Mouse (Mus musculus): ENCODE results near the gene Il10. TPM values are rescaled to one million over a fixed set of nuclear protein-coding genes. Genes with fewer than 3 reads are reported as not detected.
"Not testable (repeated sequence)": the region's sequence is repeated elsewhere in the genome, so short reads cannot be mapped to it uniquely, and the experiment has no call there.

Il10 gene
- total RNA-seq, 2 experiments from 2014 or later, result not detected

- DNase-seq, result no peak
Observed at GRCm38 (mm10) chr1:131013926-131014325, 5.7 kb upstream of the Il10 start.

GRCm38 (mm10) chr1:131015281-131015680 lies 4.4 kb upstream of the Il10 start:
- intact Hi-C loops (cut with DNase I; ENCODE audit: low total_unique reads), result no loop called here
- DNase-seq, result no peak

More at GRCm38 (mm10) chr1:131013926-131014325, 5.7 kb upstream of the Il10 start:
- intact Hi-C loops (cut with DNase I; ENCODE audit: low total_unique reads), result no loop called here

DNA sequence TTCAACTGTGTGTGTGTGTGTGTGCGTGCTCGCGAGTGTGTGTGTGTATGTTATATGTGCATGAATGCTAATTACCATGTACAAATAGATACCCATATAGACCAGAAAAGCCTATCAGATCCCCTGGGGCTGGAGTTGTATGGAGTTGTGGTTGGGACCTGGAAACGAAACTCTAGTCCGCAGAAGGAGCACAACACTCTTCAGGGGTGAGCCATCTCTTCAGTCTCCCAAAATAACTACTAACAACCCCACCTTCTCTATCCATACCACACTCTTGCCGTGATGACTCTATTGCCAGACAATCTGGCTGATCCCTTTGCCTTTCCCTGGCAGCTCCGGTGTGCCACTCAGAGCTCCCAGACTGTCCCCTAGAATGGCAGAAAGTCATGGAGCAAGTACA lies 3.8 kb upstream of the Il10 start:
- no peak for DNase-seq
- intact Hi-C loops (cut with DNase I; ENCODE audit: low total_unique reads), result no loop called here

- no peak for DNase-seq
- intact Hi-C loops (cut with DNase I; ENCODE audit: low total_unique reads), result no loop called here
Observed at GRCm38 (mm10) chr1:131020425-131021310, 1.0 kb downstream of the Il10 start.

DNA sequence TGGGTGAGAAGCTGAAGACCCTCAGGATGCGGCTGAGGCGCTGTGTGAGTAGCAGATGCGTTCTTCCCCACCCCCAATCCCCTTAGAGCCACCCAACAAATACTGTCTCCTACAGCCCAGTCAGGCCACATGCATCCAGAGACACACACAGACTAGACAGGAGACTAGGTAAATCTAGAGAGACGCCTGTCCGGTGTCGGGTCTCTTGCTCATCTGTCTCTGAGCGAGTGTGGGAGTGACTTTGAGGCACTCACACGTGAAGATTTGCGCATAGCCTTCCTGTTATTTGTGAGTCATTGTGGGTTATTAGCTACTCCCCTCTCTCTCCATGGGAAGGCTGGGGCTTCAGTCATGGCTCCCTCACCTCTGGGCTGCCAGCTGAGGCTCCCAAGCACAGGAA lies 1.8 kb downstream of the Il10 start:
- intact Hi-C loops (cut with DNase I; ENCODE audit: low total_unique reads), result no loop called here
- DNase-seq, result no peak

GRCm38 (mm10) chr1:131021900-131022590 lies 2.4 kb downstream of the Il10 start:
- no peak for DNase-seq
- intact Hi-C loops (cut with DNase I; ENCODE audit: low total_unique reads), result no loop called here

GRCm38 (mm10) chr1:131022591-131023249 lies 3.1 kb downstream of the Il10 start:
- intact Hi-C loops (cut with DNase I; ENCODE audit: low total_unique reads), result no loop called here
- no peak for DNase-seq

DNA sequence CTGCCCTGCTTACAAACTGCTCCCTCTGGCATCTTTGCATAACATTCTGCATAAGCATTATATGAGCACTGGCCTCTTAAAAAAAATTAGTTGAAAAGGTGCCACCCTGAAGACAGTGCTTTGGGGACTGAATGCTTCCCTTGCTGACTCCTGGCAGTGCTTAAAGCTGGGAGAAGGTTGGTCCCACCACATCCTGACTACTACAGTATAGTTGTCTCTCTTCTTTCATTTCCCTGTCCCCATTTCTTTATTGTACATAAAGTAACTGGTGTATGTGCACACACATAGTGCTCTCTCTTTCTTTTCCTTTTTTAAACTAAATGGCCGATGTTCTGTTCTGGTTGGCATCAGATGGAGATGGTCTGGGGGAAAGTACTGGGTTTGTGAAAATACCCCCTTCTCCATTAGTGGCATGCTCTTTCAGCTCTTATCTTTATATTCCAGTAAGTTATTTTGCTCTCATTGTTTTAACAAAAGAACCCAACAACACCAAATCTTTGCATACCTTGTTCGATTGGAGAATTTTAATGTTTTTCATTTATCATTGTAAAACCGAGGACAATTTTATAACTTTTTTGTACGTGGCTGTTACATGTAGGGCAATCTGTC lies 3.7 kb downstream of the Il10 start:
- intact Hi-C loops (cut with DNase I; ENCODE audit: low total_unique reads), result not testable (repeated sequence)

DNA sequence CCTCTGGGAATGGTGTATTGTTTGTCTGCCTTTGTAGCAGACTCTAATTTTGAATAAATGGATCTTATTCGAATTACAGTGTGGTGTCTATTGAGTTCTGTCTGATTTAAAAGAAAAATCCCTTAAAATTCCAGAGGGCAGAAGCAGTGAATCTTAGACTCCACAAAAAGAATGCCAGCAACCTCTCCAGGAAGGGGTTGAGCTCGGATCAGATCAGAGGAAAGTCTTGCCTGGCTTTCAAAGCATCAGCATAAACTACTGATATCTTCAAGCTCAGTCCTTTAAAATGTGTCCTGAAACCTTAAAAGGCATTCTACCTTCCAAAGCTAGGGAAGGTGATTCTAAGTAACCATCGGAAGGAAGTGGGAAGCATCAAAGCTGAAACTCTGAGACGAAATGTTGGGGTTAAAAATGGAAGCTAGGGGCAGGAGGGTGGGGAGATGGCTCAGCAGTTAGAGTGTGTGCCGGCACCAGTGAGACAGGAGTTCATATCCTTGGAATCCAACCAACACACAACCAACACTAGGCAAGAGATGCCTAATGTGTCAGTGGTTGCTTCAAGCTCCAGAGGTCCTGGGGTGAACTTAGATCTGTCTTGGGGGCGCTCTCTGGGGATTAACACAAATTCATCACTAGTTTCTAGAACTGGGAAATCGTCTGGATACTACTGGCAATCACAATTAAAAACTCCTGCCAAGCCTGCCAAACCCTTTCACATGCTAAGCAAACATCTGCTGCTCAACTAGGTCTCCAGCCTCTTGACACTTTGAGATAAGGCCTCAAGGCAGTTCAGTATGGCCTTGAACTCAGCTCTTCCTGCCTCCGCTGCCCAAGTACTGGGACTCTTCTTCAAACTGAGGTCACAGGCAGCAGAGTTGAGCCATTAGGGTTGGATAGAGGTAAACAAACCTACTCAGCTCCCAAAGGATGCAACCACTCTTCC lies 5.5 kb downstream of the Il10 start:
- intact Hi-C loops (cut with DNase I; ENCODE audit: low total_unique reads), result no loop called here

More for the DNA sequence above, 3.7 kb downstream of the Il10 start:
- DNase-seq, result not testable (repeated sequence)

DNA sequence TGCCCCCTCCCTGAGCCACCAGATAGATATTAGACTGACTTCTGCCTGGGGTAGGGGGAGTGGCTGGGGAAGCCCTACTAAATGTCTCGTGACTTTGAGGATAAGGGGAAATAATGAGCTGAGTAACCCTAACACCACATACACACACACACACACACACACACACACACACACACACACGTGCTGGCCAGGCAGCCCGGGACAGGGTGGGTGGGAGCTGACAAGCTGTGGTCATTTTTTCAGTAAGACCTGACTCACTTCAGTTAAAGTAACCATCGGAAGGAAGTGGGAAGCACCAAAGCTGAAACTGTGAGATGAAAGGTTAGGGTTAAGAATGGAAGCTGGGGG lies 6.2 kb downstream of the Il10 start:
- no peak for DNase-seq
- intact Hi-C loops (cut with DNase I; ENCODE audit: low total_unique reads), result no loop called here

More for the DNA sequence above, 5.5 kb downstream of the Il10 start:
- DNase-seq, result no peak

DNA sequence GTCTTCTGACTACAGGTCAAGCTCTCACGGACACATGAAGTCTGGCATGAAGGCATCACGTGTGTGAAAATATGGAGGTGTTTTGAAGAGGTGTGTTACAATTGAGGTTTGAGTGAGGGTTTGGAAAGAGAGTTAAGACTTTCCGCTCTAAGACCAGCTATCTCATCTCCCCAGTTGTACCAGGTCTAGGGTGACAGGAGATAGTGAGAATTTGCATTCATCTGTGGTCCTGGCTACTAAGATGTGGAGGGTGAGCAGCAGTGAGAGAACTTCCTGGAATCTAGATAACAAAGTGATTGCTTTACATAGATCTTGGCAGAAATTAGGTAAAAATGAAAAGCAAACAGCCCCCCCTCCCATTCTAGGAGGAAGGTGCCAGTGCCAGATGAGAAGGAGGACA lies 9.6 kb downstream of the Il10 start:
- no peak for DNase-seq
- intact Hi-C loops (cut with DNase I; ENCODE audit: low total_unique reads), result no loop called here

DNA sequence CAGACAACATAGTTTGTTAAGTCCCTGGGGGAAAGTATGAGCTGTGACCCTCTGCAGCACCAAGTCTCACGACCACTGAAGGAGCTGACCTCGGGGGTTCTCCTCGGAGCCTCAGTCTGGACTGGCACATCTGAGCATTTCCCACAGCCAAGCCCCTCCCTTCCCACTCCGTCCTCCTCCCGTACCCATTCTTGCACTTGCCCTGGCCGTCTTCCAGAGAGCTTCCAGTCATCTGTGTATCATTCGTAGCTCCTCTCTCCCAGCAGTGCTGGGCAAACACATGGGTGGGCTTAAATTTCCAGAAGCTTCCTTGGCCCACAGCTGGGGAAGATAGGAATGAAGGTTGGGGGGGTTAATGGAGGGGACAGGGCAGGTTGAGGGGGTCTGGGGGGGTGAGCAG lies 10.6 kb downstream of the Il10 start:
- DNase-seq, result peak; percentile 32

DNA sequence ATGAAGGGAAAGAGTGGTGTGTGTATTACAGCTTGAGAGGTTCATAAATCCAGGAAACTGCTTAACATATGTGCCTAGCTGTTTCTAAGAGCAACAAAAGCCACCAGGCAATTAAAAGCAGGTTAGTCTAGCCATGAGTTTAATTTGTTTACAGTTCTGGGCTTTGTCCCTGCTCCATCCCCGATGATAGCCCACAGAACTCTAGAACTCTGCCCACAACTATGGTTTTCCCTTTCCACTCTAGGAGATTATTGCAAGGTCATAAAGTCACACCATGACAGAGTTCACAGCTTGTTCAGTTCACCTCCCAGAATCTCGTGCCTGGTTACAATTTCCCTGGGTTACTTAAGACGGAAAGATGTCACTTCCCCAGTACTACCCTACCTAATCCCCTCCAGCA lies 11.6 kb downstream of the Il10 start:
- intact Hi-C loops (cut with DNase I; ENCODE audit: low total_unique reads), result no loop called here
- no peak for DNase-seq

More for the DNA sequence above, 10.6 kb downstream of the Il10 start:
- intact Hi-C loops (cut with DNase I; ENCODE audit: low total_unique reads), result no loop called here

DNA sequence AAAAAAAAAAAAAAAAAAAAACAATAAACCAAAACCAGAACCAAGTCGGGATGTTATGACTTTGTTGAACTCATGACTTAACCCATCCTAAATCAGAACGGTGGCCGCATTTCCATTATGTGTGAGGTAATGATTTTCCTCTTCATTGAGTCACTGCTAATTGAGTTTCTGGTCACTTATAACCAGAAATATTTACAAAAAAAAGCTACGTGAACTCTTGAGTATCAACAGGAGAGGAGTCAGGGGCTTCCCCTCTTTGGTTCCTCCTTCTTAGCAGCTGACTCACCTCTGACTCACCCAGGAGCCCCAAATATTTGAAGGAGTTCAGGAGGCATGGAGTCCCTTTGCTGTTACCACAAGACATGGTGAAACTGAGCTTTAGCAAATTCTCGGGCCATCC lies 18.4 kb downstream of the Il10 start:
- intact Hi-C loops (cut with DNase I; ENCODE audit: low total_unique reads), result no loop called here
- no peak for DNase-seq

DNA sequence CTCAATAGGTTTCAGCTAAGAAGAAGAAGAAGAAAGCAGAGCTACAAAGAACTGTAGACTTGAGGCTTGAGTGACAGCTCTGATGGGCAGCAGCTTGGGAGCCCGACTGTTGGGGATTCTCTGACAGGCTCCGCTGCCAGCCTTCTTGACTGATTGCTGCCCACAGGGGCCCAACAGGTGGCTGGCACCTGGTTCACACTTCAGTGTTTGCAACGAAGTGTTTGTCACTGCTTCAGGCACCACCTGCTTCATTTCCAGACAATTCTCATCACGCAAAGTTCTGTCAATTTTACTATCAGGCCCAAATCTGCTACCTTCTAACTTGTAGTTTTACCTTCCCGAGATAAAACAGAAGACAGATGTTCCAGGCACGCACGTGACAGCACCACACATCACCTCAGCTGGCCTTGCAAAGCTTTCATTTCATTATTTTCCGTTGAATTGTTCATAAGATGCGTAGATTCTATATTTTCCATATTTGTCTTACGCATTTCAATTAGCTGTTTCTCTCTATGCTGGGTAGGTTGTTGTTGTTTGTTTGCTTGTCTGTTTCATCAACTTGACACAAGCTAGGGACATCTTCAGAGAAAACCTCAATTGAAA lies 18.9 kb downstream of the Il10 start:
- intact Hi-C loops (cut with DNase I; ENCODE audit: low total_unique reads), result no loop called here
- no peak for DNase-seq

- intact Hi-C loops (cut with DNase I; ENCODE audit: low total_unique reads), result no loop called here
- no peak for DNase-seq
Observed at GRCm38 (mm10) chr1:131039479-131039878, 19.8 kb downstream of the Il10 start.

GRCm38 (mm10) chr1:131042263-131042662 lies 22.6 kb downstream of the Il10 start:
- intact Hi-C loops (cut with DNase I; ENCODE audit: low total_unique reads), result no loop called here
- no peak for DNase-seq

DNA sequence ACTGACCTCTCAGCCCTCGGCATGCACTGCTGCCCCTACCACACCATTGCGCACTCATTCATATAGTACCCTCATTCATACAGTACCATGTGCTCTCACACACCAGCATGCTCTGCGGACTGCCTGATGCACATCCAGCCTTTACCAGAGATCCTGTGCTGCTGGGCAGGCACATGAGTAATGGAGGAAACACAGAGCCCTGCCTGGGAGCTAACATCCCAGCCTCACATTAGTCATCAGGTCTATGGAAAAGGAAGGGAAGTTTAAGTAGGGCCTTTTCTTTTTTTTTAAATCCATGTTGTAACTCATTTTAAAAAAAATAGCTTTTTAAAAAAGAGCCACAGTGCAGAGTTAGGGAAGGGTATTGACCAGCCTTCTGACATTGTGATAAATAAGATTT lies 23.1 kb downstream of the Il10 start:
- intact Hi-C loops (cut with DNase I; ENCODE audit: low total_unique reads), result no loop called here
- no peak for DNase-seq

GRCm38 (mm10) chr1:131043636-131044035 lies 24.0 kb downstream of the Il10 start:
- no peak for DNase-seq
- intact Hi-C loops (cut with DNase I; ENCODE audit: low total_unique reads), result no loop called here
